Mouse (Mus musculus): ENCODE results near the gene Rbfox1. TPM values are rescaled to one million over a fixed set of nuclear protein-coding genes. Genes with fewer than 3 reads are reported as not detected.

Rbfox1 gene
- polyA plus RNA-seq, 1 experiment from 2014 or later, result 0.57 TPM

DNA sequence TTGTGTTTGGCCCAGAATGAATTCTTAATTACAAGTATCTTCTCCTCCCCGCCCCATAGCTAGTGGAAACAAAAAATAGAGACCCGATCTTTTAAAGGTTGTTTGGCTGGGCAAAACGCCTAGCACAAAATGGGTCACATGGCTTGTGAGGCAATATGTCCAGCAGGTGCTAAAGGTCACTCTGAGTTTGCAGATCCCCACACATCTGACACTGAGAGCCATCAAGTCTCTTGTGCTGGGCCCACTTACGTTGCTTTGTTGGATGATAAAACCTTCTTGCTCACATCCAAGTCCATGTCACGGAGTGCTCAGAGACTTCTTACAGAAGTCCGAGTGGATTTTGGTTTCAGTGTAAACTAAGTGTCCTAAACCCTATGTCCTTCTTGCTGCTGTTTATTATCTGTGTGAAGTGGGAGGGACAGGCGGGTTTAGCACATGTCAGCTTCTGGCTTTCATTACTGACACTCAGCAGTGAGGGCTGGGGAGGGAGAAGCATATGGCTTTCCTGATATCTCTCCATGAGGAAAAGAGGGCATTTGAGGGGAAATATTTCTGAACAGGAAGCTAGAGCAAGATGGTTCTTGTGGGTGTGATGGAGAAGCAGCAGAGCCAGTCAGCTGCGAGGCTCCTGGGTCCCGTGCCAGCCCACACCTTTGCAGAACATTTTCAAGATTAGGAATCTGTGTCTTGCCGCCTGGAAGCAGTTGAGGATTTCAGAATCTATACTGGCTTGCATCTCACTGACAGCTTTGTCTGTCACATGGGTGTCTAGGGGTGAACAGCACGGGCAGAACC is 1214.5 kb downstream of the Rbfox1 start:
- TF ChIP-seq CTCF (IDR thresholded peaks at IDR 0.05; ENCODE audit: low read depth), result no peak
- peak; percentile 69 for DNase-seq
- H3K9ac ChIP-seq, result no peak overlapping the region
- no peaks in the 10 kb centered on the region for H3K9me3 ChIP-seq (ENCODE audit: low read depth, low read length)
- WGBS, result 25% methylated on average over 11 of the region's 11 CpGs
- no peak overlapping the region for H3K4me2 ChIP-seq
- H3K36me3 ChIP-seq (ENCODE audit: insufficient read depth), result no peaks in the 10 kb centered on the region
- H3K4me3 ChIP-seq (ENCODE audit: low read depth, low read length), result no peak overlapping the region
- ATAC-seq (ENCODE audit: insufficient read depth), result peak; percentile 93; the same call in 1 of the 2 replicates
- no peak overlapping the region for H3K27ac ChIP-seq (ENCODE audit: low read depth)
- H3K27me3 ChIP-seq (ENCODE audit: insufficient read depth, low read length), result no peaks in the 10 kb centered on the region
- no peaks in the 10 kb centered on the region for H3K4me1 ChIP-seq (ENCODE audit: insufficient read depth)

DNA sequence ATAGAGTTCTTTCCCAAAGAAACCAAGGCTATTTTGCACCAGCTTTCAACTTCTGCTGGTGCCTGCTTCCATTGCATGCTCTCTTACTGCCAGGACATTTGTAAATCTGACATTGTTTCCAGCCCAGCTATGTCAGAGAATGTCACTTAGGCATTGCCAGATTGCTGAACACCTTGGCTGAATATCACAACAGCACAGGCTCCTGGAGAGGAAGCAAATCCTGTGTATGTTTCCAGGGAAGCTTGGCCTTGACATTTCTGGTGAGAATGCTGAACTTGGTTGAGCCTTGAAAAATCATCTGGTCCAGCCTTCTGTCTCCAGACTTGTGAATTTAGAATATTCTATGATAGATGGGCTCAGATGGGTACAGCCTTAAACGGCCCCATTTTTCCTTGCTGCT is 1217.3 kb downstream of the Rbfox1 start:
- Histone ChIP-seq H3K9ac (no peak overlapping the region), H3K9me3 (ENCODE audit: low read depth, low read length) (no peaks in the 10 kb centered on the region), H3K27me3 (ENCODE audit: insufficient read depth, low read length) (no peaks in the 10 kb centered on the region), H3K4me2 (no peak overlapping the region), H3K4me1 (ENCODE audit: insufficient read depth) (no peaks in the 10 kb centered on the region), H3K36me3 (ENCODE audit: insufficient read depth) (no peaks in the 10 kb centered on the region), H3K4me3 (ENCODE audit: low read depth, low read length) (no peak overlapping the region), H3K27ac (ENCODE audit: low read depth) (no peak overlapping the region)
- DNase-seq (no peak), ATAC-seq (ENCODE audit: insufficient read depth) (no peak)
- WGBS, result 61% methylated on average over 1 of the region's 1 CpGs
- TF ChIP-seq CTCF (IDR thresholded peaks at IDR 0.05; ENCODE audit: low read depth), result no peak

DNA sequence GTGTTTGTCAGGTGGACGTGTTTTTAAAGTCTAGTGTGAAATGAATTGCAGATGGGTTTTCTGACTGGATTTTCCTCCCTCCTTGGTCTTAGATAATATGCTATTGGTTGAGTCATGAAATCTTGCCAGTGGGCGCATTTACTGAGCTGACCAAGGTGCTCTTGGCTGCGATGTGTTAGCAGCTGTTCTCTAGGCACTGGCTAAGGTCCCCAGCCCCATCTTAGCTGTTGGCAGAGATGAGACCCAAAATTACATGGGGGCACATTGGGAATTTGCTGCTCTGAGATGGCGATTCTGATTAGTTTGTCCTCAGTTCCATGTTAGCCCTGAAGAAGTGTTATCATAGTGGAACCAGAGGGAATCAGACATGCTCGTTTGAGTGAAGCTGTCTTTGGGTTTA is 1218.1 kb downstream of the Rbfox1 start:
- DNase-seq (no peak), ATAC-seq (ENCODE audit: insufficient read depth) (no peak)
- WGBS, result 66% methylated on average over 5 of the region's 5 CpGs
- Histone ChIP-seq H3K4me2 (no peak overlapping the region), H3K27me3 (ENCODE audit: insufficient read depth, low read length) (no peaks in the 10 kb centered on the region), H3K4me3 (ENCODE audit: low read depth, low read length) (no peak overlapping the region), H3K9ac (no peak overlapping the region), H3K9me3 (ENCODE audit: low read depth, low read length) (no peaks in the 10 kb centered on the region), H3K4me1 (ENCODE audit: insufficient read depth) (no peaks in the 10 kb centered on the region), H3K27ac (ENCODE audit: low read depth) (no peak overlapping the region), H3K36me3 (ENCODE audit: insufficient read depth) (no peaks in the 10 kb centered on the region)
- TF ChIP-seq CTCF (IDR thresholded peaks at IDR 0.05; ENCODE audit: low read depth), result no peak

DNA sequence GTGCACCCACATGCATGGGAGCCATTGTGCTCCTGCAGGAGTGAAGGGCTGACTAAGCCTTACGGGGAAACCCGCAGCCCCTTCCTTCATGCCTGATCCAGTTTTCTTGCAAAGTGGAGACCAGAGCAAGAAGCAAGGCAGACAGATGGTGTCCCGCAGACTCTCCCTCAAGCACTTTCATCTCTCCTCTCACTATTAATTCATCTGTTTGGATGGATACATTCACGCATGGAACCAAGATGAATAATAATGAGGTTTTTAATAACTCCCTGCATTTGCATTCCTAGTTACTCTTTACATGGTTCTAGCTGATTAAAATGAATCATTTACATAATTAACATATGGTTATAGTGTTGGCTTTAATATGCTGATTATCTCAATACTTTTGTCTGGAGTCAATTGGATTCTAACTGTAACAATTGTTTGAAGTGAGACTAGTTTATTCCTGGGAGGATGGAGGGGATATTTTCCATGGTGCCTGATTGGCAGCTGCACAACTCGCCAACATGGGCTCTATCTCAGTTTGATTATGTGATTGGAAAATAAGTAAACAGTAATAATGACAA is 1221.4 kb downstream of the Rbfox1 start:
- 86% methylated on average over 5 of the region's 5 CpGs for WGBS
- Histone ChIP-seq H3K4me2 (no peak overlapping the region), H3K9me3 (ENCODE audit: low read depth, low read length) (no peaks in the 10 kb centered on the region), H3K27me3 (ENCODE audit: insufficient read depth, low read length) (no peaks in the 10 kb centered on the region), H3K27ac (ENCODE audit: low read depth) (no peak overlapping the region), H3K4me1 (ENCODE audit: insufficient read depth) (no peaks in the 10 kb centered on the region), H3K4me3 (ENCODE audit: low read depth, low read length) (no peak overlapping the region), H3K9ac (no peak overlapping the region), H3K36me3 (ENCODE audit: insufficient read depth) (no peaks in the 10 kb centered on the region)
- no peak for TF ChIP-seq CTCF (IDR thresholded peaks at IDR 0.05; ENCODE audit: low read depth)
- no peak for ATAC-seq (ENCODE audit: insufficient read depth)
- no peak for DNase-seq

DNA sequence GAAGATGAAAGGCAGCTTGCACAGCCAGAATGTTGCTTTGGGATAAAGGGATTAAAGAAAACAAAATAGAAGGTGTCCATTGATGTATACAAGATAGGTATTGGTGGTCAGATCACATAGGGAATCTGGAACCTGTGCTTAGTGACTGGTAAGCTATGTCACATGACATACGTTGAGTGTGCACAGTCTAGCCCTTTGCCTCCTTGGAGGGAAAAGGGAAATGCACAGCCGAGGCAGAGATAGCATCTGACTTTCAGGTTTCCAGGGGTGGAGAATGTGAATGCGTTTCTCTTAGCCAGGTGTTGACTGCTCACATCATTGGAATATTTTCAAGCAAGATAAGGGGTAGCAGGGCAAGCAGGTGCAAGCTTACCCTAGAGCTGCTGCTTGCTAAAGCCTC is 1230.8 kb downstream of the Rbfox1 start:
- WGBS, result 45% methylated on average over 3 of the region's 3 CpGs
- no peak for TF ChIP-seq CTCF (IDR thresholded peaks at IDR 0.05; ENCODE audit: low read depth)
- Histone ChIP-seq H3K9ac (no peak overlapping the region), H3K4me3 (ENCODE audit: low read depth, low read length) (no peak overlapping the region), H3K4me1 (ENCODE audit: insufficient read depth) (no peaks in the 10 kb centered on the region), H3K27me3 (ENCODE audit: insufficient read depth, low read length) (no peaks in the 10 kb centered on the region), H3K36me3 (ENCODE audit: insufficient read depth) (no peaks in the 10 kb centered on the region), H3K9me3 (ENCODE audit: low read depth, low read length) (no peaks in the 10 kb centered on the region), H3K27ac (ENCODE audit: low read depth) (no peak overlapping the region), H3K4me2 (no peak overlapping the region)
- no peak for ATAC-seq (ENCODE audit: insufficient read depth)
- no peak for DNase-seq

DNA sequence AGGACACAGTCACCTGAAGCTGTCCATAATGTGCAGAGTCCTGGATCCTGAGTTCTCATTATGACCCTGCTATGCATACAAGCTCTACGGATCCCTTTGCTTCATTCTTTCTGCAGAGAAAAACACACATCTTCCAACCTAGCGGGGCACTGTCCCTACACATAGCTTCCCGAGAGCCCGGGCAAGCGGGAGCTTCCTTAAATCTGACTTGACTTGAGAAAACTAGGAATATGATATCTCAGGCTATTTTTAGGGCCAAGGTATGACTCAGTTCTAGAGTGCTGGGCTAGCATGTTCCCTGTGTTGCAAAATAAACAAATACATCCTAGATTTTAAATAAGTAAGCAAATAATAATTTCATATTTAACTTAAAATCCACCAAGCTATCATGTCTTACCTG is 1244.4 kb downstream of the Rbfox1 start:
- no peak overlapping the region for H3K4me3 ChIP-seq (ENCODE audit: low read depth, low read length)
- WGBS, result 79% methylated on average over 5 of the region's 5 CpGs
- H3K9me3 ChIP-seq (ENCODE audit: low read depth, low read length), result no peaks in the 10 kb centered on the region
- H3K27me3 ChIP-seq (ENCODE audit: insufficient read depth, low read length), result no peaks in the 10 kb centered on the region
- H3K9ac ChIP-seq, result no peak overlapping the region
- H3K4me2 ChIP-seq, result no peak overlapping the region
- ATAC-seq (ENCODE audit: insufficient read depth) (no peak), DNase-seq (no peak)
- no peak for TF ChIP-seq CTCF (IDR thresholded peaks at IDR 0.05; ENCODE audit: low read depth)
- no peaks in the 10 kb centered on the region for H3K36me3 ChIP-seq (ENCODE audit: insufficient read depth)
- no peaks in the 10 kb centered on the region for H3K4me1 ChIP-seq (ENCODE audit: insufficient read depth)
- H3K27ac ChIP-seq (ENCODE audit: low read depth), result no peak overlapping the region

DNA sequence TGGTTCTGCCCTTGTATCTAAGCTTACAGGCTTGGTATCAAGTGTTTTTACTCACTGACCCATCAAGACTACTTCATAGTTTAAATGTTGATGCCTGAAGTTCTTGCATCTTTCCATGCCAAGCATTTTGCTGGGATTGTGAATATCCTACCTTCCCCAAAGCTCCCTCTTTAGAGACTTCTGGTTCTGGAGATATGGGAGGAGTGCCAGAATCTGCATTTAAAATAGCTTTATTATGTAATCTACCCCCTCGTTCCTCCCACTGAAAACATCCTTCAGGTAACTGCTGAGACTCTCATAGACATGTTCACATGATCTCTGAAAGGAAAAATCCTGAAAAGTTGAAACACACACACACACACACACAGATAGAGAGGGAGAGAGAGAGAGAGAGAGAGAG is 1247.3 kb downstream of the Rbfox1 start:
- Histone ChIP-seq H3K4me2 (no peak overlapping the region), H3K4me3 (ENCODE audit: low read depth, low read length) (no peak overlapping the region), H3K9ac (no peak overlapping the region), H3K27me3 (ENCODE audit: insufficient read depth, low read length) (no peaks in the 10 kb centered on the region), H3K27ac (ENCODE audit: low read depth) (no peak overlapping the region), H3K9me3 (ENCODE audit: low read depth, low read length) (no peaks in the 10 kb centered on the region), H3K4me1 (ENCODE audit: insufficient read depth) (no peaks in the 10 kb centered on the region), H3K36me3 (ENCODE audit: insufficient read depth) (no peaks in the 10 kb centered on the region)
- ATAC-seq (ENCODE audit: insufficient read depth) (no peak), DNase-seq (no peak)
- WGBS, result 64% methylated on average over 1 of the region's 1 CpGs
- TF ChIP-seq CTCF (IDR thresholded peaks at IDR 0.05; ENCODE audit: low read depth), result no peak

Measured in lung, embryonic 14.5 days (tissue).